Mouse (Mus musculus) spleen, adult 2 months (tissue): ENCODE measurements around the gene Clta.

Source experiments
- CTCF ChIP-seq: fragments of 200-500 bp; IDR thresholded peaks from 2 replicates; pipeline ENCODE4 v1.5.1; 2011; ENCODE audit warnings: mild to moderate bottlenecking, inconsistent platforms; ENCODE audit not compliant: insufficient read depth, insufficient read length, insufficient replicate concordance; ENCODE audit errors: extremely low read depth
- POLR2A ChIP-seq: fragments of 200-500 bp; IDR thresholded peaks from 2 replicates; pipeline ENCODE4 v1.6.1; 2011; ENCODE audit warnings: low read depth, low read length, inconsistent platforms

DNA sequence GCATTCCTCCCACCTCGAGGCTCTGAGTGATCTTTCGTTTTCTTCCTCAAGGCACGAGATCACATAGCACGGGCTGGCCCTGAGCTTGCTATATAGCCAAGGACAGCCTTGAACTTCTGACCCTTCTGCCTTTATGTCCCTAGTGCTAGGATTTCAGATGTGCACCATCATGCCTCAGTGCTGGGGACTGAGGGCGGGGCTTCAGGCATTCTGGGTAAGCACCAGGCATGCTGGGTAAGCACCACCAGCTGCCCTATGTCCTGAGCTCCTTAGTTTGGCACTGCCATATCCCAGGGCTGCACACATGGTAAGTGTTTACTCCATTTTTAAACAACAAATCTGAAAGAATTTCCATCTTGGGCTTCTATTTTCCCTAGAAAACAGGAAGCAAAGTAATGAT lies 45.6 kb downstream of the Clta start:
- TF ChIP-seq CTCF (no peak), POLR2A (no peak)
